Mouse (Mus musculus): Measurements from ENCODE around the gene Serpind1. TPM values are rescaled to one million over a fixed set of nuclear protein-coding genes. Genes with fewer than 3 reads are reported as not detected.

Serpind1 gene
- total RNA-seq, 4 experiments from 2014 or later = 1.0 to 2.1 (median 1.5) TPM

GRCm38 (mm10) chr16:17346766-17347165 lies 15.6 kb downstream of the Serpind1 start:
- DNase-seq (ENCODE audit: low spot score) = no peak

- DNase-seq (ENCODE audit: low spot score) = no peak
These were observed 24.9 kb downstream of the Serpind1 start for GRCm38 (mm10) chr16:17356031-17356430.

- no peak for DNase-seq (ENCODE audit: low spot score)
These were observed 27.6 kb downstream of the Serpind1 start for GRCm38 (mm10) chr16:17358787-17359186.

GRCm38 (mm10) chr16:17382306-17382705 lies 51.1 kb downstream of the Serpind1 start:
- DNase-seq (ENCODE audit: low spot score) = no peak

- DNase-seq (ENCODE audit: low spot score) = no peak
These were observed 52.6 kb downstream of the Serpind1 start for GRCm38 (mm10) chr16:17383594-17384326.

GRCm38 (mm10) chr16:17392784-17393183 lies 61.6 kb downstream of the Serpind1 start:
- DNase-seq (ENCODE audit: low spot score) = no peak

Other genes starting within 250 kb of the Serpind1 start
- 10 to 100 TPM; 36.2 to 39.6 (median 38.1) TPM for gene Ppil2, start 220.1 kb upstream of the Serpind1 start, total RNA-seq (2022)
- gene 2610318N02Rik, start 206.2 kb upstream of the Serpind1 start, total RNA-seq (2022) = not detected
- 10 to 100 TPM; 11.8 to 26.0 (median 12.9) TPM for gene Sdf2l1, start 199.0 kb upstream of the Serpind1 start, total RNA-seq (2022)
- 1 to 10 TPM; 1.8 to 2.6 (median 2.3) TPM for gene Ydjc, start 186.8 kb upstream of the Serpind1 start, total RNA-seq (2022)
- under 1 TPM in 2 of 4 experiments, not detected in 2; 0.31 to 0.33 TPM for gene Ccdc116, start 184.1 kb upstream of the Serpind1 start, total RNA-seq (2022)
- 100 to 1,000 TPM; 107 to 119 (median 114) TPM for gene Ube2l3, start 128.7 kb upstream of the Serpind1 start, total RNA-seq (2022)
- under 1 TPM in 3 of 4 experiments, not detected in 1; 0.14 to 0.44 (median 0.22) TPM for gene Rimbp3, start 122.8 kb upstream of the Serpind1 start, total RNA-seq (2022)
- gene Hic2, start 97.8 kb upstream of the Serpind1 start, total RNA-seq (2022) = 1 to 10 TPM; 1.4 to 2.2 (median 1.9) TPM
- 1 to 10 TPM; 1.2 to 2.7 (median 1.7) TPM for gene Tmem191c, start 55.3 kb upstream of the Serpind1 start, total RNA-seq (2022)
- 10 to 100 TPM; 16.1 to 18.4 (median 16.9) TPM for gene Snap29, start 74.6 kb downstream of the Serpind1 start, total RNA-seq (2022)
- 10 to 100 TPM; 54.5 to 60.8 (median 58.6) TPM for gene Pi4ka, start 74.9 kb downstream of the Serpind1 start, total RNA-seq (2022)
- 10 to 100 TPM; 22.8 to 29.8 (median 28.1) TPM for gene Crkl, start 120.6 kb downstream of the Serpind1 start, total RNA-seq (2022)
- gene Aifm3, start 158.2 kb downstream of the Serpind1 start, total RNA-seq (2022) = under 1 TPM in 1 of 4 experiments, not detected in 3; 0.35 TPM
- 10 to 100 TPM; 26.0 to 37.0 (median 29.7) TPM for gene Lztr1, start 177.3 kb downstream of the Serpind1 start, total RNA-seq (2022)
- 10 to 100 TPM; 16.6 to 18.5 (median 17.6) TPM for gene Thap7, start 199.8 kb downstream of the Serpind1 start, total RNA-seq (2022)
- gene Lrrc74b, start 229.9 kb downstream of the Serpind1 start, total RNA-seq (2022) = not detected
- 1 to 10 TPM; 1.1 to 2.9 (median 2.0) TPM for gene P2rx6, start 230.5 kb downstream of the Serpind1 start, total RNA-seq (2022)